Mouse (Mus musculus) layer of hippocampus, adult 2 months (tissue): ENCODE measurements around the gene Gm21981. TPM values are rescaled to one million over a fixed set of nuclear protein-coding genes. Genes with fewer than 3 reads are reported as not detected.

ENCODE experiments used
- DNase-seq, 2 experiments: peaks; one replicate each; pipeline ENCODE4 v3.0.0; 2022; ENCODE audit warnings: low spot score in 2 of 2
- H3K27ac ChIP-seq: fragments of 200-600 bp; 2 replicates; pipeline ENCODE4 v1.8.1; 2022
- H3K4me3 ChIP-seq: fragments of 200-600 bp; 2 replicates; pipeline ENCODE4 v1.8.1; 2022; ENCODE audit warnings: mild to moderate bottlenecking
- CTCF ChIP-seq: fragments of 200-600 bp; conservative IDR thresholded peaks from 2 replicates; pipeline ENCODE4 v1.8.1; 2022; ENCODE audit warnings: antibody characterized with exemption, mild to moderate bottlenecking, moderate library complexity
- long read RNA-seq, 2 experiments: library from polyadenylated mRNA; stranded (forward); transcript quantifications; one replicate each; pipeline ENCODE4 v2.0.0; 2021; ENCODE audit warnings: borderline mapping rate in 2 of 2
- total RNA-seq, 2 experiments: library from RNA; stranded (reverse); gene quantifications; 2 replicates each; pipeline ENCODE4 v1.2.3; 2021

Gene Gm21981
- 1 to 10 TPM; 4.1 to 4.4 TPM for total RNA-seq
- long read RNA-seq, experiment 1, partial matches to known transcripts = 3 of 7 reads
- long read RNA-seq, experiment 1, other reads (novel, unspliced or antisense) = 4 of 7 reads
- long read RNA-seq, experiment 2, partial matches to known transcripts = 4 of 4 reads
- long read RNA-seq, experiment 2, other reads (novel, unspliced or antisense) = 0 of 4 reads

DNA sequence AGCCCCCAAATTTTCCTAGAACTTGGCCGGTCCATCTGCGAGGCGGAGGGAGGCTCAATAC is at the start of gene Gm21981:
Gene Gm21981 (minus strand): TSS at position 14 of the 61 bp plus-strand sequence.
- Histone ChIP-seq H3K27ac (peak within 1 kb of the TSS; percentile 89), H3K4me3 (peak within 1 kb of the TSS; percentile 78)
- TF ChIP-seq CTCF = no peak
- DNase-seq = no peak

GRCm38 (mm10) chr17:47742991-47743734 is 48.9 kb upstream of the Gm21981 start:
- Histone ChIP-seq H3K4me3 (no peak overlapping the region), H3K27ac (no peak overlapping the region)
- TF ChIP-seq CTCF = peak; percentile 61
- DNase-seq = no peak

- DNase-seq = no peak
- H3K4me3 ChIP-seq = no peak overlapping the region
- H3K27ac ChIP-seq = peak overlapping the region; percentile 95
- TF ChIP-seq CTCF = peak; percentile 57
Measured at GRCm38 (mm10) chr17:47740186-47740585, 45.9 kb upstream of the Gm21981 start.

DNA sequence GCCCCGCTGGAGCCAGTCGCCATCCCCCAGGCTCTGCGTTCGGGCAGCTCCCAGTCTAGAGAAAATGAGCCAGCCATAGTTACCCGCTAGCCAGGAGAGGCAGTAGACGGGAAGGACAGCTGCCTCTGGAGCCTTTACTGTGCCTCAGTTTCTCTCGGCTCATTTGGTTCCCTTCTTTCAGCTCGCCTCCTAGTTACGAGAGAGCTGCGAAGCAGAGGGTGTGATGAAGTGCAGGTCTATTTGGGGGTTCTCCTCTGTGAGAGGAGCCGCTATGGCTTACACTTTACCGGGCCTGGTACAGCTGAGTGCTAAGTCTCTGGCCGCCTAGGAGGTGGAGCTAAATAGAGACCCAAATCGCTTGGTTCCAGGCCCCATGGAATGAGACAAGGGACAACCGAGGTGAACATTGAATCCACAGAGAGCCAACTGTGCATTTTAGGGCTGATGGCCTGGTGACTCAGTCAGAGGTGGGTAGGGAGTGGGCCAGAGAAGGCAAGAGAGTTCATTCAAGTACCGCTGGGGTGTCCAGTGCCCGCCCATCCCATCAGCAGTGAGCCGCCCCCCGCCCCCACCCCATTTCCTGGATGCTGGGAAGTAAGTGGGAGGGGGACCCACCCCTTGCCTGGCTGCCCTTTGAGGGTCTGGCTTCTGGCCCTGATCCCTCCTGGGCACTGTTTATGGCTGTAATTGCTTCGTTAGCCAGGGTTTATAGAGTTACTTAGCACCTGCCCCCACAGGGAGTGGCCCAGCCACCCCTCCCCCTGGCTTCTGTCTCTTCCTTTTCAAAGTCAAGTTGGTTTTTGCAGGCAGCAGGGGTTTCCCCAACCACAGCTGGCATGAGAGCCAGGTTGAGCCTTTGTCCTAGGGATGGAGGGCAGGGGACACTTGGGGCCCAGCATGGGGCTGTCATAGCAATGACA is 44.9 kb upstream of the Gm21981 start:
- TF ChIP-seq CTCF = no peak
- DNase-seq = no peak
- Histone ChIP-seq H3K27ac (peak overlapping the region; percentile 95), H3K4me3 (peak overlapping the region; percentile 66)

DNA sequence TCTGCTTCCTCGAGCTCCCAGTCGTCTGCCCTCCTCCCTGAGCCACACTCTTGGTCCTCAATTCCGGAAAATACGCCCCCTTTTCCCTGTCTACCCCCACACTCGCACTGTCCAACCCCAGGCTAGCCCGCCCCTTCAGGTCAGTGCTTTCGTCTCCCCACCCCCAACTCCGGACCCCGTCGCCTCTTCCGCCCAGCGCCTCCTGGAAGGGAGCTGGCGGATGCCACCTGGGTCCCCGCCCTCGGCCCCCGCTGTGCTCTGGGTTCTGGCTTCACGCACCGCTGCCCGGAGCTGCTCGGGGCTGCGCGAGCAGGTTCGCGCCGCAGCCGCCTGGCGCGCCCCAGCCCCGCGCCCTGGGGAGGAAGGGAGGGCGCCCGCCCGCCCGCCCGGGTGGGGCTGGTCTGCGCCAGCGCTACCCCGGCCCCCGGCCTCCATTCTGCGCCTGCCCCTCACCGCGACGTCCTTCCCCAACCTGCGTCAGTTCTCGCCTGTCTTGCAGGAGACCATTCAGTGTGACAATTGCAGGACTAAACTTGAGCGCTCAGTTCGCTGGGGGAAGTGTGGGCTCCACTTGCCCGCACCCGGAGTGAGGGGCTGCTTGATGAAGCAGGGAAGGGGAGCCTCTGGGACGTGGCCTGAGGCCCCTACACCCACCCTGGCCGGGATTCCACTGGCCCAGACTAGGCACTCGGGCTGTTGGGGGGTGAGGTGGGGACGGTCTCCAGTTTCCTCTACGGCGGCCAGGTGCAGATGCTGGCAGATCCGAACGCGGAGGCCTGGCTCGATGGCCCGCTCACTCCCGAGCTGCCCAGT is 44.0 kb upstream of the Gm21981 start:
- Histone ChIP-seq H3K27ac (peak overlapping the region; percentile 95), H3K4me3 (peak overlapping the region; percentile 66)
- no peak for DNase-seq
- TF ChIP-seq CTCF = no peak

DNA sequence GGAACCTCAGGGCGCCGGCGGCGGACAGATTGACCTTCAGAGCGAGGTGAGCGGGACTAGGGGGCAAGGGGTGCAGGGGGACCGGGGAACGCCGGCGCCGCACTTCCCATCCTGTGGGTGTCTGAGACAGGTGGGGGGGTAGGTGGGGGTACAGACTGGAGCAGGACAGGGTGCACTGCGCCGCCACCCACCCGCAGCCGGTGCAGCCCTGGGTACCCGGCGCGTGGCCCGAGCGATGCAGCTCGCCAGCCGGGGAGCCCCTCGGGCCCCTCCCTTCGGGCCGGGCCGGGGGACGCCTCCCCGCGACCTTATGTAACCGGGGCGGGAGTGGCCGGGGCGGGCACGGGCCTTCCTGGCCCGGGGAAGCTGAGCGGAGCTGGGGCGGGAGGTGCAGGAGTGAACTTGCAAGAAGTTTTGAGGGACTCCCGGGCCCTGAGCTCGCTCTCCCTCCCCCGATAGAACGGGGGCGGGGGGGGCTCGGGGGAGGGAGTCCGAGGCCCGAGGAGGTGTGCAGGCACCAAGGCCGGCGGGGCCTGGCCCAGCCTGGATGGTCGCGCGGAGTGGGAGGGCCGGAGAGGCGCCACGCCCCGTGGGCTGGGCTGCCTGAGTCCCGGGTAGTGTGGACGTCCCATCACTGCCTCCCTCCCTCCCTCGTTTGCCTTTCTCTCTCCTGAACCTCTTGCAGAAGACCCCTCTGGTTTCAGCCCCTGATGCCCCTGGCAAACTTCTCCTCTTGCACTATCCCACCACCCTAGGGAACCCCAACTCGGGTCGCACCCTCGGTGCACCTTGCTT is 43.2 kb upstream of the Gm21981 start:
- peak overlapping the region; percentile 95 for H3K27ac ChIP-seq
- H3K4me3 ChIP-seq = peak overlapping the region; percentile 66
- peak; percentile 72 for DNase-seq
- no peak for TF ChIP-seq CTCF

- Histone ChIP-seq H3K27ac (peak within 1 kb of the TSS; percentile 95), H3K4me3 (peak within 1 kb of the TSS; percentile 66)
- DNase-seq = peak; percentile 96 to 99
- TF ChIP-seq CTCF = peak; percentile 97
Measured at GRCm38 (mm10) chr17:47736856-47737255, 42.6 kb upstream of the Gm21981 start, which contains the start of gene Tfeb. Gene Tfeb (plus strand): TSS chr17:47737030.

GRCm38 (mm10) chr17:47735553-47736100 is 41.4 kb upstream of the Gm21981 start:
- DNase-seq = no peak
- no peak overlapping the region for H3K4me3 ChIP-seq
- no peak for TF ChIP-seq CTCF
- no peak overlapping the region for H3K27ac ChIP-seq

GRCm38 (mm10) chr17:47730633-47731575 is 36.6 kb upstream of the Gm21981 start:
- Histone ChIP-seq H3K4me3 (no peak overlapping the region), H3K27ac (no peak overlapping the region)
- DNase-seq = no peak
- peak; percentile 38 for TF ChIP-seq CTCF

DNA sequence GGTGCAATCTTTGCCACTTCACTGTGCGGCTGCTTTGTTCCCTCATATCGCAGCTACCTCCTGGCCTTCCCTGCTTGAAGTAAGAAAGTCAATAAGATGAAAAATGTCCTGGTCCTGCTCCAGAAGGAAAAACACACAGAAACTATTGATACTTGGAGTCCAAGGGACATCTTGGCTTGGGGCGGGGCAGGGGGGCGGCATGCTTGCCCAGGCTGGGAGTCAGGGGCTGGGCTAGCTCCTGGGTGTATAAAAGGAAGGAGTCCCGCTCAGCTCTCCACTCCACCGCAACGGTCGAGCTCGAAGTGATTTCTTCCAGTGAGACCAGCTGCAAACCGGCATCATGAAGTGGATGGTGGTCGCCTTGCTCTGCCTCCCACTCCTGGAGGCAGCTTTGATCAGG is 32.3 kb upstream of the Gm21981 start, which contains the start of gene Pgc:
Gene Pgc (plus strand): TSS at position 277 of the 400 bp plus-strand sequence.
- DNase-seq = no peak
- TF ChIP-seq CTCF = no peak
- no peak within 1 kb of the TSS for H3K27ac ChIP-seq
- H3K4me3 ChIP-seq = no peak within 1 kb of the TSS

- no peak overlapping the region for H3K27ac ChIP-seq
- no peak overlapping the region for H3K4me3 ChIP-seq
- TF ChIP-seq CTCF = no peak
- DNase-seq = no peak
Measured at GRCm38 (mm10) chr17:47721183-47721582, 26.9 kb upstream of the Gm21981 start.
